ENCODE assay signal across 8 mouse cellular contexts in genomic region chr11:48823536-48823972, GRCm38 (mm10). TPM values are rescaled to one million over a fixed set of nuclear protein-coding genes. Genes with fewer than 3 reads are reported as not detected.
DNase-seq lines count a peak whose midpoint lies in the region; ATAC-seq lines count a peak whose summit lies in the region.

No protein-coding gene starts in this region.

- H3K9ac ChIP-seq in intestine, embryonic 15.5 days = 0 out of 2 replicates have a peak overlapping the region, but pooled peaks have one; percentile 24
- peak overlapping the region; percentile 27; the same call in 1 of the 2 replicates for H3K9ac ChIP-seq in liver, embryonic 15.5 days

- H3K9me3 ChIP-seq in intestine, embryonic 15.5 days = no peaks in the 10 kb centered on the region
- no peaks in the 10 kb centered on the region for H3K9me3 ChIP-seq in liver, embryonic 15.5 days (replicated peaks)

- 1% methylated on average over 15 of the region's 15 CpGs for WGBS in intestine, embryonic 15.5 days
- under 1% methylated on average over 15 of the region's 15 CpGs for WGBS in liver, embryonic 15.5 days (ENCODE audit: insufficient replicate concordance)

- H3K4me1 ChIP-seq in intestine, embryonic 15.5 days (replicated peaks) = peaks cover 10% of the 10 kb centered on the region; the same call in 1 of the 2 replicates
- peaks cover 44% of the 10 kb centered on the region for H3K4me1 ChIP-seq in liver, embryonic 15.5 days (replicated peaks)

- H3K4me3 ChIP-seq in intestine, embryonic 15.5 days (replicated peaks) = peak overlapping the region; percentile 34
- peak overlapping the region; percentile 55 for H3K4me3 ChIP-seq in liver, embryonic 15.5 days (replicated peaks)

- H3K27me3 ChIP-seq in intestine, embryonic 15.5 days (replicated peaks) = no peaks in the 10 kb centered on the region
- H3K27me3 ChIP-seq in liver, embryonic 15.5 days = peaks cover 43% of the 10 kb centered on the region

- peak overlapping the region; percentile 73 for H3K4me2 ChIP-seq in intestine, embryonic 15.5 days (replicated peaks)
- peak overlapping the region; percentile 83 for H3K4me2 ChIP-seq in liver, embryonic 15.5 days

- DNase-seq in left cerebral cortex, adult 18-20 months (ENCODE audit: low spot score in 2 of 2) = peak; percentile 48 to 52
- no peak for DNase-seq in left cerebral cortex, postnatal 10 days (ENCODE audit: extremely low spot score in 1 of 2, low spot score in 2 of 2)
- peak; percentile 69 to 79 for DNase-seq in cerebellum, postnatal 10 days
- peak; percentile 37 to 56 for DNase-seq in frontal cortex, postnatal 25 days (ENCODE audit: low spot score in 2 of 2)
- peak; percentile 72 to 81 for DNase-seq in natural killer cell, adult 2 months (ENCODE audit: low spot score in 2 of 2)
- peak; percentile 62 for DNase-seq in testis, postnatal 10 days (ENCODE audit: low spot score)

- no peaks in the 10 kb centered on the region for H3K36me3 ChIP-seq in intestine, embryonic 15.5 days
- no peaks in the 10 kb centered on the region for H3K36me3 ChIP-seq in liver, embryonic 15.5 days (replicated peaks)

- ATAC-seq in intestine, embryonic 15.5 days = peak; percentile 50
- peak; percentile 49 for ATAC-seq in liver, embryonic 15.5 days (ENCODE audit: insufficient read depth)

- intact Hi-C loops in left cerebral cortex, postnatal 10 days (cut with DNase I) = no loop called here

- no peak overlapping the region for H3K27ac ChIP-seq in intestine, embryonic 15.5 days
- no peak overlapping the region for H3K27ac ChIP-seq in liver, embryonic 15.5 days (replicated peaks)

RNA-seq across cellular contexts. Expression of gene Trim7, which starts 2.4 kb away (rescaled TPM):
- 1 to 10 TPM; 2.3 to 3.7 TPM for total RNA-seq in left cerebral cortex, adult 18-20 months (2021)
- 1 to 10 TPM; 3.0 to 3.1 TPM for total RNA-seq in left cerebral cortex, postnatal 10 days (2021)
- 1.1 and 2.7 TPM in 2 replicates for polyA plus RNA-seq in intestine, embryonic 15.5 days (2015; fragmentation: Nextera tagmentation; extraction: Ambion mirVana)
- 0.09 and 0.21 TPM in 2 replicates for polyA plus RNA-seq in liver, embryonic 15.5 days (2015; fragmentation: Nextera tagmentation; extraction: Ambion mirVana)

RNA-seq across cellular contexts. Expression of gene Gm12184, which starts 2.9 kb away (rescaled TPM):
- total RNA-seq in left cerebral cortex, adult 18-20 months (2021) = 1 to 10 TPM; 1.7 to 3.0 TPM
- 1 to 10 TPM in 1 of 2 experiments, under 1 TPM in 1; 0.75 to 1.6 TPM for total RNA-seq in left cerebral cortex, postnatal 10 days (2021)
- 3.7 and 5.4 TPM in 2 replicates for polyA plus RNA-seq in intestine, embryonic 15.5 days (2015; fragmentation: Nextera tagmentation; extraction: Ambion mirVana)
- 1.4 and 2.1 TPM in 2 replicates for polyA plus RNA-seq in liver, embryonic 15.5 days (2015; fragmentation: Nextera tagmentation; extraction: Ambion mirVana)

RNA-seq across cellular contexts. Expression of gene Trim41, which starts 6.4 kb away (rescaled TPM):
- 10 to 100 TPM; 57.1 to 60.2 TPM for total RNA-seq in left cerebral cortex, adult 18-20 months (2021)
- total RNA-seq in left cerebral cortex, postnatal 10 days (2021) = 10 to 100 TPM; 44.0 to 48.2 TPM
- polyA plus RNA-seq in intestine, embryonic 15.5 days (2015; fragmentation: Nextera tagmentation; extraction: Ambion mirVana) = 4.1 and 6.4 TPM in 2 replicates
- 2.0 and 2.3 TPM in 2 replicates for polyA plus RNA-seq in liver, embryonic 15.5 days (2015; fragmentation: Nextera tagmentation; extraction: Ambion mirVana)

RNA-seq across cellular contexts. Expression of gene Rack1, which starts 23.4 kb away (rescaled TPM):
- 100 to 1,000 TPM; 233 to 240 TPM for total RNA-seq in left cerebral cortex, adult 18-20 months (2021)
- total RNA-seq in left cerebral cortex, postnatal 10 days (2021) = 100 to 1,000 TPM; 345 to 360 TPM
- 815 and 831 TPM in 2 replicates for polyA plus RNA-seq in intestine, embryonic 15.5 days (2015; fragmentation: Nextera tagmentation; extraction: Ambion mirVana)
- polyA plus RNA-seq in liver, embryonic 15.5 days (2015; fragmentation: Nextera tagmentation; extraction: Ambion mirVana) = 438 and 439 TPM in 2 replicates

RNA-seq across cellular contexts. Expression of gene Irgm1, which starts 47.9 kb away (rescaled TPM):
- total RNA-seq in left cerebral cortex, adult 18-20 months (2021) = 1 to 10 TPM; 7.0 to 7.7 TPM
- 1 to 10 TPM; 2.8 to 3.6 TPM for total RNA-seq in left cerebral cortex, postnatal 10 days (2021)
- 16.0 and 16.4 TPM in 2 replicates for polyA plus RNA-seq in intestine, embryonic 15.5 days (2015; fragmentation: Nextera tagmentation; extraction: Ambion mirVana)
- polyA plus RNA-seq in liver, embryonic 15.5 days (2015; fragmentation: Nextera tagmentation; extraction: Ambion mirVana) = 19.2 and 20.4 TPM in 2 replicates

Comparison
In these comparisons a context has a peak if more than half of its experiments do, and no peak if none do; other contexts are left out.
1. DNase-seq: peak in left cerebral cortex, adult 18-20 months (2 of 2), cerebellum, postnatal 10 days (2 of 2), frontal cortex, postnatal 25 days (2 of 2), natural killer cell, adult 2 months (2 of 2) and testis, postnatal 10 days (single experiment); none in left cerebral cortex, postnatal 10 days (0 of 2).